Mouse (Mus musculus): Measurements from ENCODE around the gene Smim5.
"Not testable (repeated sequence)": the region's sequence is repeated elsewhere in the genome, so short reads cannot be mapped to it uniquely, and the experiment has no call there.

Gene Smim5

DNA sequence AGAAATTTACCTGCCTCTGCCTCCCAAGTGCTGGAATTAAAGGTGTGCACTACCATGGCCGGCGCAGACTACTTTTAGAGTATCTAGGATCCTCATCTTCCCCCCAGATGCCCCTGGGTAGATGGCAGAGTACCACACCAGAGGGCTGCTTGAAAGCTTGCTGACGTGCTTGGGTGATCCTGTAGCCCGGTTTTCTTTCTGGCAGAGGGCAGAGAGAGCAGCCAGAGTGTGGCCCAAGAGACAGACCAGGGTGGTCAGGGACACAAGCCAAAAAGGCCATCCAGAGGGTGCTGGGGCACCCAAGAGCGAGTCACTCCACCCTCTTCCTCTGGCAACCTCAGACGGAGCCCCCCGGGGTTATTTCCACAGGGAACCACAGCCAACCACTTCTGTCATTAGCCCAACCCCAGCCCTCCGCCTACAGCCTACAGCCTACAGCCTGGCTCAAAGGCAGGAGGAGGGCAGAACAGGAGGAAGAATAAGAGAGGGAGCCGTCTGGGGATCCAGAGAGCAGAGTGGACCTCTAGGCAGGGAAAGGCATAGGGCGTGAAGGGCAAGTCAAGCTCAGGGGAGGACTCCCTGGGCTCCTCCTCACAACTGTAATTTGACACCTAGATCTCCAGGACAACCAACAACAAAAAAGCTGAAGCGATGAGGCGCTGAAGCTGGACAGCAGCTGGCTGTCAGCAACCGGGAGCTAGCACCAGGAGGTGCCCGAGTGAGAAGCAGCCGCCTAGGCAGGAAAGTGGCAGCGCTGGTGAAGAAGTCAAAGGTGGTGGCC is at the start of gene Smim5:
Gene Smim5, plus strand, starts transcription at position 481 of the 781 bp plus-strand sequence.
- peak; percentile 48 for DNase-seq (ENCODE audit: low read depth, low spot score)

DNA sequence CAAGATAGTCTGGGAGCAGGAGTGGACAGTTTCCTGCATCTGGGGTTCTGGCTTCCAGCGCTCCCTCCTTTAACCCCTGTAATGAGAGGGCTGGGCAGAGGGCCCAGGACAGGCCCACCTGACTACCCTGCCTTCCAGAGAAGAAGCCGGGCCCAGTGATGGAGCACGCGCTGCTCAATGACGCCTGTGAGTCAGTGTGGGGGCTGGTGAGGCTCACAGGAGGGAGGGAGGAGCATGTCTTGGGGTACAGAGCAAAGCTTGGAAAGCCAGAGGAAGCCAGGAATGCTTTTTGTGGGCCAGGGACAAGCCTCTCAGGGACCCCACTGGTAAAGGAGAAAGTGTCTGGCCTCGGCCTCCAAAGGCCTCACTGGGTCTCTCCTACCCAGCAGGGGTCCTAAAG is 45.1 kb upstream of the Smim5 start:
- DNase-seq (ENCODE audit: low read depth, low spot score) = no peak

DNA sequence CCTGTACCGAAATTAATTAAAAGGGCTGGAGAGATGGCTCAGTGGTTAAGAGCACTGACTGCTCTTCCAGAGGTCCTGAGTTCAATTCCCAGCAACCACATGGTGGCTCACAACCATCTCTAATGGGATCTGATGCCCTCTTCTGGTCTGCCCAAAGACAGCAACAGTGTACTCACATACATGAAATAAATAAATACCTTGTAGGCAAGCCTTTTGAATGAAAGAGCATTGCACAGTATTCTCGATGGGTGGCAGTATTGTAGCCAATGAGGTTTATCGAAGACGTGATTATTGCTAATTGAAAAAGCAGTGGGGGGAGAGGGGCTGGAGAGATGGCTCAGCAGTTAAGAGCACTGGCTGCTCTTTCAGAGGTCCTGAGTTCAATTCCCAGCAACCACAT is 42.6 kb upstream of the Smim5 start:
- DNase-seq (ENCODE audit: low read depth, low spot score) = not testable (repeated sequence)

DNA sequence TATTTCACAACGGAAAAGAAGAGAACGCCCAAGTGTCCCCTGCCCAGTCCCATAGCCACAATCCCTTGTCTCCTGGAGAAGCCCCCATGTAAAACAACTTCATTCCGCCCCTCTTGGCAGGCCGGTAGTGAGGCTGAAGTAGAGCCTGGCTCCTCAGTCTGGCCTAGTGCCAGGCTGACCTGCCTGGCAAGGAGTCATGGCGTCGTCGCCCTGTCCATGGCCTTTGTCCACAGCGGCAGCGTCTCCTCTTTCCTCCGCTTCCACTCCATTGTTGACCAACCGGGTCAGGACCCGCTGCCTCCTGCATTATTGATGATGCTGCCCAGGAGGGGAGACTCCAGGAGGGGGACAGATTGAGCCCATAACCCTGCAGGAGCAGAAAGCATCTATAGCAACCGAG is 41.8 kb upstream of the Smim5 start:
- no peak for DNase-seq (ENCODE audit: low read depth, low spot score)

DNA sequence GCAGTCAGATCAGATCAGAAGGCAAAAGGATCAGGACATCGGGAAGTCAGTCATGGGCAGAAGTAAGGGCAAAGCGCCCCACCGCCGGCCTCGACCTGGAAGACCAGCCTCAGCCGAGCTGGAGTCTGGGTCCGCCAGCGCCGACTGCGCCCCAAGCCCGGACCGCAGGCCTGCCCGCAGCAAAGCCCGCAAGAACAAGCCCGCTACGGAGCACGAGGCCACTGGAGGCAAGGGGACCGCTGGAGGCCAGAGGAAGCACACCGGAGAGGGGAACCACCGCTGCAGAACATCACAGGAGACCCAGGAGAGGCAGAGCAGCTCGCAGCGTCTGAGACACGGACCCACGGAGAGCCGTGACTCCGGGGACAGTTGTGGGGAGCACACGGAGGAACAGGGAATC is 41.4 kb upstream of the Smim5 start, which contains the start of gene Myo15b:
Gene Myo15b, plus strand, starts transcription at position 53 of the 400 bp plus-strand sequence.
- no peak for DNase-seq (ENCODE audit: low read depth, low spot score)

DNA sequence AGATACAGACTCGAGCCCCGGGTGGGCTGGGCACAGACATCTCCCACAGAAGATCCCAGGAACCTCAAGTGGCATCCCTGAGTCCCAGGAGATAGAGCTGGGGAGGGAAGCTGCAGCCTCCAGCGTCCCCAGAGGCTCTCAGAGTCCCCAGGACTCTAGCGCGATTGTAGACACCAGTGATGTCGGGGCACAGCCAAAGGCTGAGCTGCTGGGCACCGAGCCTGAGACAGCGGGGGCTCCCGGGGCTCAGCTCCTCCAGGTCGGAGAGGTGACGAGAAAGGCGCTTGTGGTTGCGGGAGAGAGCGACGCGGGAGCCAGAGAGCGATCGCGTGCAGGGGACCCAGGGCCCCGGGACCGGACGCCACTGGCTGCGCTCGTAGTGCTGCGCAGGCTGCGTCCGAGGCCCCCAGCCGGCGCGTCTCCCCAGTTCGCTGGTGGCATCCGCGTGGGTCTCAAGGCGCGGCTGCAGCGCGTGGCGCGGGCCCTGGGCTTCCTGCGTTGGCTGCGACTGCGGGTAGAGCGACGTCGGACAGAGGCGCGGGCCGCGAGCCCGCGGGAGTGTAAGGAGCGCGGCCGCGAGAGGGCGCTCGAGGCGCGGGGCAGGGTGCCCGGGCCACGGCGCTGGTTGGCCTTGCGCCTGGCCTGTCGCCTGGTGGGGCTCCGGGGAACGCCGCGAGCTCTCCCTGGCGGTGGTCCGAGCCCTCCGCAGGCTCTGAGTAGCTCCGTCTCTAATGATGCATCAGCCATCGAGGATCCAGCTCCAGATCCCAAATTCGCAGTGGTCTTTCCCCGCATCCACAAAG is 40.4 kb upstream of the Smim5 start:
- peak; percentile 43 for DNase-seq (ENCODE audit: low read depth, low spot score)

DNA sequence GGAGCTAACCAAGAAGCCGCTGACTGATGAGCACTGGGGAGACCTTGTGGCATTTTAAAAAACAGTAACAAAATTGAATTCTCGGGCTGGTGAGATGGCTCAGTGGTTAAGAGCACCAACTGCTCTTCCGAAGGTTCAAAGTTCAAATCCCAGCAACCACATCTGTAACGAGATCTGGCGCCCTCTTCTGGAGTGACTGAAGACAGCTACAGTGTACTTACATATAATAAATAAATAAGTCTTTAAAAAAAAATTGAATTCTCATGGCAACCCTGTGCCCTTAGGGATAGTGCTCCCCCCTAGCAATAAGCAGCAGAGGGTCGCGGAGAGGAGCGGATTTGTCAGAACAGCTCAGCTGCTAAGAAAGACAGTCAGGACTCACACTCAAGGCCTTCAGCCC is 35.9 kb upstream of the Smim5 start:
- no peak for DNase-seq (ENCODE audit: low read depth, low spot score)

DNA sequence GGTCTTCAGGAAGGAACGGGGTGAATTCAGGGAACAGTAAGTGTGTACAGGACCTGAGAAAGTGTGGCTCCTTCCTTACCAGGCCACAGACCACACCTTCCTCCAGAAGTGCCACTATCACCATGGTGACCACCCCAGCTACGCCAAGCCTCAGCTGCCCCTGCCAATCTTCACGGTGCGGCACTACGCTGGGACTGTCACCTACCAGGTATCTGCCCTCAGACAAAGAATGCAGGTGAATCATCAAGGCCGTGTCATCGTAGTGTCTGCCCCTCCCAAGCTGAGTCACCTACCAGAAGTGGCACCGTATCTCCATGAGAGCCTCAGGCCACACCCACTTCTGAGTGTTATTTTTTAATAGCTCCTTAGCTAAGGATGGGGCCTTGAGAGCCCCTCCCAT is 30.4 kb upstream of the Smim5 start:
- DNase-seq (ENCODE audit: low read depth, low spot score) = peak; percentile 51

DNA sequence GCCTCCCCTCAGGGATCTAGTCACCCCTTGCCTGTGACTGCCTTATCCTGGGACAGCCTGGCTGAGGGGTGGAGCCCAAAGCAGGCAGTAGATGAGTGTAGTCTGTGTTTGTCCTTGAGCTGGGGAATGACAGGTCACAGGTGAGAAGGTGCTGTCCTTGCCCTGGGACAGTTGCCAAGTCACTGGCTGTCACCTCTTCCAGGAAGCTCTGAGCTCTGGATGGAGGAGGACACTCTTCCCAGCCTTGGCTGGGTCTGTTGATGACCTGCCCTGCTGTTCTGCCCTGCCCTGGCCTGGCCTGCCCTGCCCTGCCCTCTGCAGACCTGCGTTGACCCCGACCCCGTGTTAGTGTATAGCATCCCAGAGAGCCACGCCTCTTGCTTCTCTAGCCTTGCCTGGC is 27.3 kb upstream of the Smim5 start:
- DNase-seq (ENCODE audit: low read depth, low spot score) = no peak

DNA sequence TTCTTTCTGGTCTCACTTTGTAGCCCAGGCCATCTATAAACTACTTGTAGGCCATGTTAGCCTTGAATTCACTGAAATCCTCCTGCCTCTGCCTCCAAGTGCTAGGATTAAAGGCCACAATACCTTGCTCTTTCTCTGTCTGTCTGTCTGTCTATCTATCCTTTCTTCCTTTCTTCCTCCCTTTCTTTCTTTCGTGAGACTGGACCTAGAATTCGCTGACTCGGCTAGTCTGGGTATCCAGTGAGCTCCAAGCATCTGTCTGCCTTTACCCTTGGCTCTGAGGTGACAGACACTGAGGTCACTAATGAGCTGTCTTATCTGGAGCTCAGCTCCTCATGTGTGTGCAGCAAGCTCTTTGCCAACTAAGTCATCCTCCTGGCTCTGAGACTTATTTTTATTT is 23.8 kb upstream of the Smim5 start:
- no peak for DNase-seq (ENCODE audit: low read depth, low spot score)

DNA sequence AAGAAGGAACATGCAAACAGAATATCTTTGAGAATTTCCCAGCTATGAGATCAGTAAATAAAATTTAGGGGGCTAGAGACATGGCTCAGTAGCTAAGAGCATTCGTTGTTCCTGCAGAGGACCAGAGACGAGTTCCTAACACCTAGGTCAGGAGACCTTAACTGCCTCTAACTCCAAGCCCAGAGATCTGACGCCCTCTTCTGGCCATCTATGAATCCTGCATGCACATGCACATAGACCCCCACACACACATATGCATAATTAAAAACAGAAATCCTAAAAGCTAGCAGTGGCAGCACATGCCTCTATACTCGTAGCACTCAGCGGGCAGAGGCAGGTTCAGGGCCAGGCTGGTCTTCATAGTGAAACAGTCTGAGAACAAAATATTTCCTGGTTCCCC is 23.3 kb upstream of the Smim5 start:
- DNase-seq (ENCODE audit: low read depth, low spot score) = no peak

DNA sequence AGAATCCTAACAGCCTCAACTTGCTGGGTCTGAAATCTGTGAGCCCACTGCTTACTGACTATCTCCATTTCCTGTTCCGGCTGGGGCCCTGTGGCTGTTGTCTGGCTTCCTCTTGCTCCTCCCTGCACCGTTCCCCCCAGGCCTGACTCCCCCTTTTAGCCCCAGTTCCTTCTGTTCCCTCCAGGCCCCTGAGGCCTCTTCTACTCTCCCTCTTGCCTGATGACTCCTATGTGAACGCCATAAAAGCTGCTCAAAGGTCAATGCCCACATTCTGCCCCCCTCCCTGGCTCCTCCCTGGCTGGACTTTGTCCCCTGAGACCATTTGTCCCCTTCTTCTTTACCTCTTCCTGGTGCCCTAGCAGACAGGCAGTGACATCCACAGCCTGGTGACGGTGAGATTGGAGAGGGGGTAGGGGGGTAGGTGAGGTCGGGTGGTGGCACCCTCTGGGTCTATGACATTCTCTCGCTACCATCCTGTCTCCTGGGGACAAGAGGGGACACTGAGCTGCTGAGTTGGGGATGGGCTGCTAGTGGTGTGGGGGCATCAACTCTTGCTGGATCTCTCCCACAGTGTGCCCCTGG is 22.5 kb upstream of the Smim5 start:
- no peak for DNase-seq (ENCODE audit: low read depth, low spot score)

DNA sequence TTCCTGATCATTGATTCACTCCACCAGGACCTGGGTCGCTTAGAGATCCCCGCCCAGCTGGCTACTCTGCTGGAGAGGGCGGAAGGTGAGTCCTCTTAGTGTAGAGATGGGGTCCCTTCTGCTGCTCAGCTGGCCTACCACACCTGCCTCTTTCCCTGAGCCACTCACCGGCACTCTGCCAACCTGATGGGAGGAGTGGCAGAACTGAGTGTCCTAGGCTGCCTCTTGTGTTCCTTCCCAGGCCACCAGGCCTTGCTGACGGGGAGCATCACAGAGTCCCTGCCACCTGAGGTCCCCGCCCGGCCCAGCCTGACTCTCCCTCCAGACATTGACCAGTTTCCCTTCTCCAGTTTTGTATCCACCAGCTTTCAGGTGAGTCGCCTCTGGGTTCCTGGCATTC is 21.7 kb upstream of the Smim5 start:
- DNase-seq (ENCODE audit: low read depth, low spot score) = no peak

DNA sequence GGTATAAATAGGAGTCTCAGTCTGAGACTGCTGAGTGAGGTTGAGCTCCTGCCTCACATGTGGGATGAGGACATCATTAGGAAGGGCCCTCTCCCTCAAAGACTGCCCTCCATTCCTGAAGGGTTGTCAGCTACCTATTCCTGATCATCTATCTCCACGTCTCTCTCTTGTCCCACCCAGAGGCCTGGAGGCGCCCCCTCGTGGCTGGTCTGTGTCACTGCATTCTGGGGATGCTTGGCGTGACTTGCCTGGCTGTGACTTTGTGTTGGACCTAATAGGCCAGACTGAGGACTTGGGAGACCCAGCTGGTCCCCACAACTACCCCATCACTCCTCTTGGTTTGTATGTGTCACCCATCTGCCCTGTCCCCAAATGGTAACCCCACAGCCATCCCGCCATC is 18.8 kb upstream of the Smim5 start:
- no peak for DNase-seq (ENCODE audit: low read depth, low spot score)

DNA sequence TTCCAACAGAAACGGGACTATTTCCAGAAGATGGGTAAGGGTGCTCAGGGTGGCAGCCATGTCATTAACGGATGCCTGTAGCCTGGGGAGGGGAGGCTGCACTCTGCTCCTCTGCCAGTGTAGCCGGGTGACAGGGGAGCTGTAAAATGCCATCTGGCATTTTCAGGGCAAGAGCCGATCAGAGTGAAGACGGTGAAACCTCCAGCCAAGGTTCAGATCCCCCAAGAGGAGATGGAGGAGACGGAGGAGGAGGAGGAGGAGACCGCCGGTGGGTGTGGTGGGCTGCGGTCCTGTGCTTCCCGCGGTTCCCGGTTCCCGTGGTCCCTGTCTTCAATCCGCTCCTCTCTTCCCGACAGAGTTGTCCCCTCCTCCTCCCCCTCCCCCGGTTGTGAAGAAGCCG is 16.5 kb upstream of the Smim5 start:
- DNase-seq (ENCODE audit: low read depth, low spot score) = no peak

DNA sequence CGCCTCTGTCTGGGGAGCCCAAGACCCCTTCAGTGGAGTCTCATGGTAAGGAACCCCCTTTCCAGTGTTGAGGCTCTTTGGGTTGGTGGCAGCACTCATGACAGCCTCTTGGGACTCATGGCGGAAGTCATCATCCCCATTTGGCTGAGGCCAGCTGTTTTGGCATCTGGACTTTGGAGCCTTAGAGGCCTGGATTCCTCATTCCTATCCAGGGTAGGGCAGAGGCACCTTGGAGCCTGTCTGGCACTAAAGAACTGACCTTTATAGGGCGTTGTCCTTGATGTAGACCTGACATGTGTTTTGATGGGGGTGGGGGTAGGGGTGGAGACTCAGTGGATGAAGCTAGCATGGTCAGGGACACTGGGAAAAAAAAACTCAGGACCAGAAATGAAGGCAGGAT is 15.4 kb upstream of the Smim5 start:
- no peak for DNase-seq (ENCODE audit: low read depth, low spot score)

DNA sequence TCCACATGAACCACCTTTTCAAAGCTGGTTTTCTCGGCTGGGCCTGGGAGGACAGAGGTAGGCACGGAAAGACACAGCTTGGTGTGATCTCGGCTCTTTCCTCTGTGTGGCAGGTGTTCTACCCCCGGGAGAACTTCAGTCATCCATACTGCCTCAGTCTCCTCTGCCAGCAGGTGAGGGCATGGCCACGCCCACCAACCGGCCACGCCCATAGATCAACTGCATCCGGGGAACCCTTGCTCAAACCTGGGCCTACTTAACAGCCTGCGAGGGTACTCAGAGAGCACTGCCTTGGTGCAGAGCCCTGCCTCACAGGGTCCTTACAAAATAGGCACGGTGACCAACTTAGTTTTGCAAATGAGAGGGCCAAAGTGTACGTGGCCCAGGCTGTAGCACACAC is 14.5 kb upstream of the Smim5 start:
- no peak for DNase-seq (ENCODE audit: low read depth, low spot score)

DNA sequence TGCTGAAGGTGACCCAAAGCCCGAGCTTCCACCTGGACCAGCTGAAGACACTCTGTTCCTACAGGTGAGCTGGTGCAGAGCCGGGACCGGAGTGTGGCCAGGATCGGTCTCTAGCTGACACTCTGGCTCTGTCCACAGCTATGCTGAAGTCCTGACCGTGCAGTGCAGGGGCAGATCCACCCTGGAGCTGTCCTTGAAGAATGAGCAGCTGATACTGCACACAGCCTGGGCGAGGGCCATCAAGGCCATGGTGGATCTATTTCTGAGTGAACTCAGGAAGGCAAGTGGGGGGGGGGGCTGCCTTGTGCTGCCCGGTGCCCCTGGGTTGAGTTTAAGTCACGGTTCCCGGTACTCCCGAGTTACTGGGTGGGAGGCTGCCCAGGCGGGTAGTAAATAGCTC is 13.3 kb upstream of the Smim5 start:
- no peak for DNase-seq (ENCODE audit: low read depth, low spot score)

DNA sequence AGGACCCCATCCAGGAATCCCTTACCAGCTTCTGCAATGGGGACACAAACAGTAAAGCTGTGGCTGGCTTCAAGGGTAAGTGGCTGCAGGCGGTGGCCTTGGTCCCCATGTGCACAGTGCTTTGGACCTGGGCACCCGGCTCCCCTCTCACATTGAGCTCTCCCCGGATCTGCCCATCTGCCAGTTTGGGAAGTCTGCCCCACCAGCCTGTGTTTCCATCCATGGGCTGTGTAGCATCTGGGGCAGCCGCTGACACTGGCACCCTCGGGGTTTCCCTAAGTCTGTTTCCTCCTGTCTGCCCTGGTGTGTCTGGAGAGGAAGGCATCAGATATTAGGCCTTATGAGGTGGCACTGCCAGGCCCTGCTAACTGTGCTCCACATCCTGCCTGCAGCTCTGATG is 11.7 kb upstream of the Smim5 start:
- DNase-seq (ENCODE audit: low read depth, low spot score) = no peak

DNA sequence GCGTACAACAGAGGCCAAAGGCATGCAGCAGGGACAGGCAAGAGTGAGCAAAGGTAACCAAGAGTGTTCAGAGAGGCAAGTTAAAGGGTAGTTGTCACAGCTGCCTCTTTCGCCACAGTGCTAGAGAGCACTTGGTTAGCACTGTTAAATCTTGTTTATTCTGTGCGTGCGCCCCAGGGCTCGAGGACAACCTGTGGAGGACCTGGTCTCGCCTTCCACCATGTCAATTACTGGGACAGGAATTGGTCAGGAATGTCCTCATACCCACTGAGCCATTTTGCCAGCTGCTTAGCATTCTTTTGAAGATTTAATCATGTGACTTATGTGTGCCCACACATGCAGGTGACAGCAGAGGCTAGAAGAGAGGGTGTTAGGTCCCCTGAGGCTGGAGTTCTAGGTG is 10.6 kb upstream of the Smim5 start:
- DNase-seq (ENCODE audit: low read depth, low spot score) = no peak

DNA sequence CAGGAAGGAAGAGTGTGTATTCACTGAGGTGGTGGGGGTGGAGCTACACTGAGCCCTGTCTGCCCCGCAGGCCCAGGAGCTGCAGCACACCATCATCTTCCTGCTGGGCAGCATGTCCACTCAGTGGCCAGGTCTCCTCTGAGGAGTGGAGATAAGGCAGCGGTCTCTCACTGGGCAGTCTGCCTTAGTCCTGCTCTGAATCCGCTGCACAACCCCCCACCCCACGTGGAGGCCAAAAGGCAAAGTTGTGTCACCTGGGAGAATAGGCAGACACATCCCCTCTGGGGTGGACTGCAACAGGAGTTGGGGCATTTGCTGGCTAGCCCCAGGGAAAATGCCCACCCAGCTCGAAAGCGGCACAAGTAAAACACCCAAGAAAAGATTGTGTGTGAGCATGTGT is 7.6 kb upstream of the Smim5 start:
- DNase-seq (ENCODE audit: low read depth, low spot score) = no peak

DNA sequence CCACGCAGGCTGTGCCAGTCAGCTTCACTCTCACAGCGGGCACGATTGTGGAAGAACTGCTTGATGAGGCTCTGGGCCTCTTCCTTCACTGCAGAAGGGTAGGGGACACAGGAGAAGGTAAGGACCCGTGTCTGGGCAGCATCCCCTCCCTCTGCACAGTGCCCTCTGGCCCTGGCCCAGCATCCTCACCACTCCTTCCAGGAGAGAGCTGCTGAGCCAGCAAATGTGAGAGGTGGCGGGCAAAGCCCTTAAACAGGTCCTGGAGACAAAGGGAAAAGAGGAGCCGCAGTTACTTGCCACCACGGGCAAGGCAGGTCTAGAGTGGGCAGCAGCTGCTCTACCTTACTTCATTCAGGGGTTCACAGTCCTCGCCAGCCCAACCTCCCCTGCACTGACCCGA is 6.7 kb upstream of the Smim5 start:
- no peak for DNase-seq (ENCODE audit: low read depth, low spot score)

Data from c-Kit-negative CD71-positive TER-119-positive erythroid progenitor cells, embryonic 14.5 days (primary cell).